Mouse (Mus musculus) brain, embryonic 14.5 days (tissue): ENCODE measurements around the gene Golph3l. TPM values are rescaled to one million over a fixed set of nuclear protein-coding genes. Genes with fewer than 3 reads are reported as not detected.
"Not testable (repeated sequence)": the region's sequence is repeated elsewhere in the genome, so short reads cannot be mapped to it uniquely, and the experiment has no call there.

Experiments used
- DNase-seq: peaks from one replicate; pipeline ENCODE4 v3.0.0-alpha.2; 2011; ENCODE audit warnings: low read depth
- CTCF ChIP-seq: fragments of 200-500 bp; IDR thresholded peaks from 2 replicates; pipeline ENCODE4 v1.5.1; 2012; ENCODE audit warnings: inconsistent platforms, mild to moderate bottlenecking, moderate library complexity, borderline replicate concordance; ENCODE audit not compliant: insufficient read depth, insufficient read length; ENCODE audit errors: extremely low read depth
- POLR2A ChIP-seq: fragments of 200-500 bp; IDR thresholded peaks from 2 replicates; pipeline ENCODE4 v1.6.1; 2012; ENCODE audit warnings: mild to moderate bottlenecking, inconsistent platforms, borderline replicate concordance; ENCODE audit not compliant: poor library complexity, insufficient read depth, insufficient read length, severe bottlenecking; ENCODE audit errors: extremely low read depth
- polyA plus RNA-seq: library from polyadenylated mRNA; depleted of rRNA; stranded (reverse); fragments of >200 nt; gene quantifications from 2 replicates; pipeline ENCODE4 v1.2.3, GENCODE M21; 2012

The Golph3l gene
- polyA plus RNA-seq, 1 experiment = 22.5 TPM

- DNase-seq = no peak
- TF ChIP-seq POLR2A = no peak
- no peak for TF ChIP-seq CTCF
Observed at GRCm38 (mm10) chr3:95650276-95651032, 61.7 kb downstream of the Golph3l start.

- TF ChIP-seq POLR2A (no peak), CTCF (no peak)
Observed at GRCm38 (mm10) chr3:95651033-95651373, 62.3 kb downstream of the Golph3l start.

GRCm38 (mm10) chr3:95651391-95652203, 62.9 kb downstream of the Golph3l start:
- no peak for DNase-seq
- TF ChIP-seq POLR2A (no peak), CTCF (no peak)

More at GRCm38 (mm10) chr3:95651033-95651373, 62.3 kb downstream of the Golph3l start:
- DNase-seq = no peak

GRCm38 (mm10) chr3:95652204-95652811, 63.6 kb downstream of the Golph3l start:
- no peak for DNase-seq
- no peak for TF ChIP-seq CTCF
- TF ChIP-seq POLR2A = no peak

- no peak for TF ChIP-seq POLR2A
- TF ChIP-seq CTCF = no peak
- no peak for DNase-seq
Observed at GRCm38 (mm10) chr3:95652871-95653270, 64.1 kb downstream of the Golph3l start.

- peak; percentile 49 for DNase-seq
- TF ChIP-seq CTCF (no peak), POLR2A (no peak)
Observed at GRCm38 (mm10) chr3:95653473-95654034, 64.8 kb downstream of the Golph3l start.

- DNase-seq = not testable (repeated sequence)
Observed at GRCm38 (mm10) chr3:95654371-95654770, 65.6 kb downstream of the Golph3l start.

GRCm38 (mm10) chr3:95655437-95655836, 66.7 kb downstream of the Golph3l start:
- no peak for TF ChIP-seq CTCF
- TF ChIP-seq POLR2A = no peak
- no peak for DNase-seq

- DNase-seq = no peak
- TF ChIP-seq CTCF (no peak), POLR2A (no peak)
Observed at GRCm38 (mm10) chr3:95657108-95657507, 68.4 kb downstream of the Golph3l start.

- no peak for DNase-seq
- TF ChIP-seq CTCF (no peak), POLR2A (no peak)
Observed at GRCm38 (mm10) chr3:95657711-95658110, 69.0 kb downstream of the Golph3l start.

- TF ChIP-seq CTCF (no peak), POLR2A (peak; percentile 93)
- DNase-seq = peak; percentile 98
Observed at GRCm38 (mm10) chr3:95658236-95658867, 69.6 kb downstream of the Golph3l start, which contains the start of gene Mcl1. Gene Mcl1 (plus strand): TSS chr3:95658788.
